Mouse (Mus musculus): Measurements from ENCODE around the gene Skap1. TPM values are rescaled to one million over a fixed set of nuclear protein-coding genes. Genes with fewer than 3 reads are reported as not detected.

Gene Skap1
- polyA plus RNA-seq, 1 experiment from 2014 or later = 0.35 TPM

DNA sequence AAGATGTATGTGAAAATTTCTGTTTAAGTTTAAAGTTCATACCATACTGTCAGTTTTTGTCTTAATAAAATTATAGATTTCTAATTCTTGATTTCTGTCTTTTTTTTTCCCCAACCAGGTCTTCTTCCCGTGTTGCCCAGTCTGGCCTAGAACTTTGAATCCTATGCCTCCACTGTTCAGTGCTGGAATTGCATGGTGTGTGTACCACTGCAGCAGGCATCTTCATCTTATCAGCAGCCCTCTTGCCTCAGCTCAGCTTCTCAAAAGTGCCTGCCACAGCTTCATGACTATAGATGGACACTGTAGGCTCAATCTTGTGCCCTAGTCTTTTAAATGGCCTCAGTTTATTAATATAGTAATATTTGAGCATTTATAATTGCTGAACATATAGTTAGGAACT lies 343.7 kb downstream of the Skap1 start:
- Histone ChIP-seq H3K27me3 (ENCODE audit: insufficient read depth, low read length) (no peaks in the 10 kb centered on the region), H3K27ac (ENCODE audit: low read depth) (no peak overlapping the region), H3K4me1 (ENCODE audit: insufficient read depth) (no peaks in the 10 kb centered on the region), H3K36me3 (replicated peaks; ENCODE audit: insufficient read depth, low read length) (peaks cover 60% of the 10 kb centered on the region), H3K4me3 (ENCODE audit: low read depth, low read length) (no peak overlapping the region), H3K9ac (replicated peaks) (no peak overlapping the region), H3K4me2 (ENCODE audit: low read depth, low read length) (no peak overlapping the region), H3K9me3 (ENCODE audit: low read length) (no peaks in the 10 kb centered on the region)
- no peak for DNase-seq
- WGBS (ENCODE audit: insufficient replicate concordance) = 55% methylated on average over 1 of the region's 1 CpGs
- TF ChIP-seq EP300 (IDR thresholded peaks at IDR 0.05; ENCODE audit: low read depth) (no peak), CTCF (IDR thresholded peaks at IDR 0.05; ENCODE audit: low read depth) (peak; percentile 29; the same call in 1 of the 2 replicates)
- ATAC-seq = no peak

Other genes with a start within 250 kb of the Skap1 start
- not detected in 2 replicates for gene Hoxb9, start 193.1 kb upstream of the Skap1 start, polyA plus RNA-seq (2015; fragmentation: Nextera tagmentation; extraction: Ambion mirVana)
- not detected in 2 replicates for gene Hoxb8, start 182.7 kb upstream of the Skap1 start, polyA plus RNA-seq (2015; fragmentation: Nextera tagmentation; extraction: Ambion mirVana)
- gene Hoxb7, start 178.0 kb upstream of the Skap1 start, polyA plus RNA-seq (2015; fragmentation: Nextera tagmentation; extraction: Ambion mirVana) = 0.27 and 0.51 TPM in 2 replicates
- not detected in 2 replicates for gene Hoxb6, start 172.1 kb upstream of the Skap1 start, polyA plus RNA-seq (2015; fragmentation: Nextera tagmentation; extraction: Ambion mirVana)
- gene Hoxb5, start 161.3 kb upstream of the Skap1 start, polyA plus RNA-seq (2015; fragmentation: Nextera tagmentation; extraction: Ambion mirVana) = 0.75 and 0.91 TPM in 2 replicates
- gene Hoxb4, start 146.3 kb upstream of the Skap1 start, polyA plus RNA-seq (2015; fragmentation: Nextera tagmentation; extraction: Ambion mirVana) = 0.22 and 0.27 TPM in 2 replicates
- 0.19 and 0.26 TPM in 2 replicates for gene Hoxb3, start 141.3 kb upstream of the Skap1 start, polyA plus RNA-seq (2015; fragmentation: Nextera tagmentation; extraction: Ambion mirVana)
- 0.67 and 1.1 TPM in 2 replicates for gene Hoxb2, start 114.1 kb upstream of the Skap1 start, polyA plus RNA-seq (2015; fragmentation: Nextera tagmentation; extraction: Ambion mirVana)
- gene Hoxb1, start 98.8 kb upstream of the Skap1 start, polyA plus RNA-seq (2015; fragmentation: Nextera tagmentation; extraction: Ambion mirVana) = not detected in 2 replicates

Measured in liver, postnatal 0 days (tissue).